Mouse (Mus musculus): ENCODE results near the gene Hyal2.
"Not testable (repeated sequence)": the region's sequence is repeated elsewhere in the genome, so short reads cannot be mapped to it uniquely, and the experiment has no call there.

Gene Hyal2

GRCm38 (mm10) chr9:107570016-107570415 lies 2.3 kb downstream of the Hyal2 start:
- no peak for DNase-seq

GRCm38 (mm10) chr9:107570845-107571244 lies 3.1 kb downstream of the Hyal2 start:
- no peak for DNase-seq

DNA sequence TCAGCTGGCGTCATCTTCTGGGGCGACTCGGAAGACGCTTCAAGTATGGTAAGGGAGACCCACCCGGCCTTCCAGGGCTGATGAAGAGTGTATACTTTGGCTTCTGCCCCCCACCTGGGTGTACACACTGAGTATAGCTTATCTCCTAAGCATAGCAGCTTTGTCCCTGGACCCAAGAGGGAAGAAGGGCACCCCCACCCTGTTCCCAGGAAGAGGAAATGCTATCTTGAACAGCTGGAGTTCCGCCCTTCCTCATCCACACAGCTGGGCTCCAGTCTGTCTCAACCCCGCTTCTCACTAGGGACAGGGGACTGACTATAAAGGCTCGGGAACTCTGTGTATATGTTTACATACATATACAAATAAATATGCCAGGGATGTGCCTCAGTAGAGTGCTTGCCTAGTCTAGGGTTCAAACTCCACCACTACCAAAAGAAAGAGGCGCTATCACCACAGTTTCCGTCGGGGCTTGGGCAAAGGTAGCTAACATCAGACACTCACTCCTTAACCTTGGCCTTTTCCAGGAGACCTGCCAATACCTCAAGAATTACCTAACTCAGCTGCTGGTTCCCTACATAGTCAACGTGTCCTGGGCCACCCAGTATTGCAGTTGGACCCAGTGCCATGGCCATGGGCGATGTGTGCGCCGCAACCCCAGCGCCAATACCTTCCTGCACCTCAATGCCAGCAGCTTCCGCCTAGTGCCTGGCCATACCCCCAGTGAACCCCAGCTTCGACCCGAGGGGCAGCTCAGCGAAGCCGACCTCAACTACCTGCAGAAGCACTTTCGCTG lies 4.0 kb downstream of the Hyal2 start:
- no peak for DNase-seq

- no peak for DNase-seq
Measured at GRCm38 (mm10) chr9:107572327-107572662, 4.5 kb downstream of the Hyal2 start.

- not testable (repeated sequence) for DNase-seq
Measured at GRCm38 (mm10) chr9:107573774-107574173, 6.0 kb downstream of the Hyal2 start.

DNA sequence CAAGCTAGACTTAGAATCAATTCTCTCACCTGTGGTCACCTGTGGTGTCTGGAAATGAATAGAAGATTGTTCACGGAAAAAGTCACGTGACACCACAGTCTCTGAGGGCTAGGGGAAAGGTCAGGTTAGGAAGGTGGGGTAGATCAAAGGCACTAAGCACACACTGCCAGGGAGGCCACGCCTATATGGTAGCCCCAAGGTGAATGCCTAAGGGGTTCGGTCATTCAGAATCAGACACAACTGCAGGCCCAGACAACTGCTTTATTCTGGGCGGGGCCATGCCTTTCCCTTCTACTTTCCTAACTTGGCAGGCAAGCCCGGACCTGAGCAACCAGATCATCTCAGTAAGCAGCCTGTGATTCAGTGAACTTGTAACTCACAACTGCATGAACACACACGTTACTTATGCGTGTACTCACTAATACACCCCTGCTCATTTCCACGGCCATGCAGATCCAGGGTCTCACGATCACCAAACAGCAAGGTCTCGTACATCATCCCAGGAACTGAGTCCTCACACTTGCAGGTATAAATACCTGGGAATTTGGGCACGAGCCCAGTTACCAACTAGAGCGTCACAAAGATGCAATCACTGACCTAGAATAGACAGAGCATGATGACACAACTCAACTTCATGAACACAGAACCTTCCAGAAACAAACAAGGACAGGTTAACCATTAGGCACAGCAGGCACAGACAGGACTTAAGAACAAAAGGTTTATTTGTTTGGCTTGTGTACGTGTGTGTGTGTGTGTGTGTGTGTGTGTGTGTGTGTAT lies 8.0 kb downstream of the Hyal2 start:
- DNase-seq: no peak

DNA sequence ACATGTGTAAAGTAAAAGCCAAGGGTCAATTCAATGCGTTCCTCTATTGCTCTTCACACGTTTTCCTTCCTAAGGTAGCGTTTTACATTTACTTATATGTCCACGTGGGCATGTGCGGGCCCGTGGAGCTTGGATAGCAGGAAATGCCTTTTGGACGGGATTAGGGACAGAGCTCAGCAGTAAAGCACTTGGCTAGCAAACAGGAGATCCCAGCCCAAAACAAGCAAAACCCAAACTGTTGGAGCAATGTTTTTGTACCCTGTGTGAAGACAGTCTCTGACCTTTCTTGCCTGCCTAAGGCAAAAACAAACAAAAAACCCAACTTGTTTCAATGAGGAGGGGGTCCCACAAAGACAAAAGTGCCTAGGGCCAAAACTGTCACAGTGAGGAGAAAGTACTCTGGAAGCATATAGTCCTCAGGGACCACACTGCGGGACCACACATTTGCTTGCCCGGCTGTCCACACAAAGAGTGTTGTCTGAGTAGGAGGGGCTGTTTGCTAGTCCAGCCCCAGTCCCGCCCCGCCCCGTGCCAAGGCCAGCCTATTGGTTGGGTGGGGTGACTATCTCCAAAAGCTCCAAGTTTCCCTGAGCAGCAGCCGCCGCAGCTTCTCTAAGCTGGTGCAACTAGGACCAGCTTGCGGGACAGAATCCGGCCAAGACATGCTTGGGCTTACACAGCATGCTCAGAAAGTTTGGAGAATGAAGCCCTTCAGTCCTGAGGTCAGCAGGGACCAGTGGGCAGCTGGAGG lies 8.8 kb downstream of the Hyal2 start, which contains the start of gene Hyal1:
Gene Hyal1 (plus strand): TSS at position 571 of the 751 bp plus-strand sequence.
- no peak for DNase-seq

- no peak for DNase-seq
Measured at GRCm38 (mm10) chr9:107577871-107578270, 10.1 kb downstream of the Hyal2 start.

DNA sequence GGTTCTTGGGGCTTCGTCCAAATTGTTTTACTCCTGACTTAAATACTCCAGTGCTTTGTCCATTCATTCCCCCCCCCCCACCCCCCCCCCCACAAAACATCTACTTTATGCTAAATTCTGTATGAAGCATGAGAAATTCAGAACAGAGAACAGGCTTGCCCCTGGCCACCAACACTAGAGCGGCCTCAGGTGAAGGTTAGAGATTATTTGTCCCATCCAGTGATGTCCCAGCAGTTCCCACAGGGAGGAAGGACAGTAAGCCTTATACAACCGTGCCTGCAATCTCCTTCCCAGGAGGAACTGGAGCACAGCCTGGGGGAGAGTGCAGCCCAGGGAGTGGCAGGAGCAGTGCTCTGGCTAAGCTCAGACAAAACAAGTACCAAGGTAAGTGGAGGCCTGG lies 10.8 kb downstream of the Hyal2 start, which contains the start of gene Naa80:
Gene Naa80 (plus strand): TSS at position 301 of the 400 bp plus-strand sequence.
- DNase-seq: no peak

GRCm38 (mm10) chr9:107579023-107579900 lies 11.5 kb downstream of the Hyal2 start:
- DNase-seq: peak; percentile 42 to 51

- DNase-seq: peak; percentile 76 to 78
Measured at GRCm38 (mm10) chr9:107580501-107581317, 13.0 kb downstream of the Hyal2 start, which contains the start of gene Hyal3. TSS of gene Hyal3 (plus strand) at chr9:107580818.

- DNase-seq: no peak
Measured at GRCm38 (mm10) chr9:107581584-107581983, 13.8 kb downstream of the Hyal2 start.

GRCm38 (mm10) chr9:107582509-107583062 lies 14.8 kb downstream of the Hyal2 start:
- DNase-seq: no peak

DNA sequence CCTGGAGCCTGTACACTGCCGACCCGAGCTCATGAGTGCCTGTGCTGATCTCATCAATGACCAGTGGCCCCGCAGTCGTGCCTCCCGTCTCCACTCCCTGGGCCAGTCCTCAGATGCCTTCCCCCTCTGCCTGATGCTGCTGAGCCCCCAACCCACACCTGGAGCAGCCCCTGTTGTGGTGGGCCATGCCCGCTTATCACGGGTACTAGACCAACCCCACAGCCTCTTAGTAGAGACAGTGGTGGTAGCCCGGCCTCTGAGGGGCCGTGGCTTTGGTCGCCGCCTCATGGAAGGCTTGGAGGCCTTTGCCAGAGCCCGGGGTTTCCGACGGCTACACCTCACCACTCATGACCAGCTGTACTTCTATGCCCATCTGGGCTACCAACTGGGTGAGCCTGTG lies 15.4 kb downstream of the Hyal2 start:
- no peak for DNase-seq

GRCm38 (mm10) chr9:107586504-107586903 lies 18.8 kb downstream of the Hyal2 start:
- no peak for DNase-seq

- DNase-seq: peak; percentile 96 to 98
Measured at GRCm38 (mm10) chr9:107586974-107587832, 19.5 kb downstream of the Hyal2 start, which contains the start of gene Ifrd2. TSS of gene Ifrd2 (plus strand) at chr9:107587642.

- DNase-seq: no peak
Measured at GRCm38 (mm10) chr9:107587833-107588639, 20.3 kb downstream of the Hyal2 start.

DNA sequence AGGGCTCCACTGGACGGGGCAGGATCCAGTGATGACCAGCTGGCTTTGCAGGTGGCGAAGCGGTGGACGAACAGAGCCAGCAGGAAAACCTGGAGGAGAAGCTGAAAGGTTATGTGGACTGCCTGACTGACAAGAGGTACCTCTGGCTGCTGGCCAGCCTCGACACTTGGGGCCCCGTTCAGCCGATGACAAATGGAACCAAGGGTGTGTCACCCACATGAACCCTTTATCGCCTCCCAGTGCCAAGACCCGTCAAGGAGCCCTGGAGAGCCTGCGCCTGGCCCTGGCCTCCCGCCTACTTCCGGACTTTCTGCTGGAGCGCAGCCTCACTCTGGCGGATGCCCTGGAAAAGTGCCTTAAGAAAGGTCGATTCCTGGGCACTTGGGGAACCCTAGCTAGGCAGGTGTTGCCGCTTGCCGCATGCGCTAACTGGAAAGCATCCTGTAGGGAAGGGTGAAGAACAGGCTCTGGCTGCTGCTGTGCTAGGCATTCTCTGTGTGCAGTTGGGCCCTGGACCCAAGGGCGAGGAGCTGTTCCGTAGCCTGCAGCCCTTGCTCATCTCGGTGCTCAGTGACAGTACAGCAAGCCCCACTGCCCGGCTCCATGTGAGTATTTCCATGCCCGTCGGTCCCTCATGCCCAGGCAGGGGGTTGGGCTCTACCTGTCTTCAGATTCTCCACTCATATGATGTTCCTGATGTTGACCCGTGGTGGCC lies 22.5 kb downstream of the Hyal2 start:
- DNase-seq: no peak
